Mouse (Mus musculus) yolk sac, embryonic 10.5 days (tissue): ENCODE results near the gene Lamc1.
A peak's percentile ranks its signal among the peaks of the same experiment; 100 is the strongest.

Experiments
- DNase-seq: peaks from one replicate; pipeline ENCODE4 v3.0.0-alpha.2; 2017; ENCODE audit warnings: low spot score

The Lamc1 gene

DNA sequence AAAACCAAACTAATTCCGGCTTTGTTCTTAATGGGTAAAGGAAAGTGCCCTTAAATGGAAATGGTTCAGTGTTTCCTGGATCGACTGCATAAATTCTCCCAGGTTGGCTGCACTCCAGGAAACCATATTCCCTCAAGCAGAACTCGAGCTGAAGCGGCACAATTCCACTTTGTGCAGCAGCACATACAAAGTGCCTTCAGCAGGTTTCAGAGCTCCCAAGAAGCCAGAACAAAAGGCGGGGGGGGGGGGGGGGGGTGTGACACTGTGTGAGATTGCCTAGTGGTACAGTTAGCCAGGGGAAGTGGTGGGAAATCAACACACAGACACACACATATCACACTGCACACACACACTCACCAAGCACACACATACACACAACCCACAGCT lies 140.7 kb downstream of the Lamc1 start:
- no peak for DNase-seq

DNA sequence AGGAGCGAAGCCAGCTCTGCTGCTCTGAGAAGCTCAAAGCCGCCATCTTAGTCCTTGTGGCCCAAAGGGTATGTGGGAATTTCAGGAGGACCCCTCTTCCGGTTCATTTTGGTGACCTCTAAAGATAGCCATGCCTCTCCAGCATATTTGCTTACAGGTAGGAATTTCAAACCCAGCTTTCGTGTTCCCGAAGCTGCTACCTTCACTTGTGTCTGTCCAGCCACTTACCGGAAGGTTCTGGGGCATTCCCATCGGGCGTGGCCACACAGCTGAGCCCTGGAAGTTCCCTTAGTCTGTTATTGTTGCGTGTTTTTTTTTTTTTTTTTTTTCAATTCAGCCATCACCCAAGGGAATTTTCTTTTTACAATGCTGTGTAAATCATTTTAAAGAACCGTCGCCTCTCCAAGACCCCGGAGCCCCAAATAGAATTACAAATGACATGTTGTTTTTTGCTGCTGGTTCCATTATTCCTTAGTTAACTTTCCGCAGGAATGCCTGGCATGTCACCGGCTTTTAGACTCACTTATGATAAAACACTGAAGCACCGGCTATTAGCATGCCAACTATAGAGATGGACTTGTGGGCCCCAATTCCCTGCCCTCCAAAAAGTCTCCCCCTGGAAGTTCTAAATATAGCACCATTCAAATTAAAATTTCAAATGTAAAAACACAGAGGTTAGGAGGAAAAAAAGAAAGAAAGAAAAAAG lies 141.2 kb downstream of the Lamc1 start:
- no peak for DNase-seq

DNA sequence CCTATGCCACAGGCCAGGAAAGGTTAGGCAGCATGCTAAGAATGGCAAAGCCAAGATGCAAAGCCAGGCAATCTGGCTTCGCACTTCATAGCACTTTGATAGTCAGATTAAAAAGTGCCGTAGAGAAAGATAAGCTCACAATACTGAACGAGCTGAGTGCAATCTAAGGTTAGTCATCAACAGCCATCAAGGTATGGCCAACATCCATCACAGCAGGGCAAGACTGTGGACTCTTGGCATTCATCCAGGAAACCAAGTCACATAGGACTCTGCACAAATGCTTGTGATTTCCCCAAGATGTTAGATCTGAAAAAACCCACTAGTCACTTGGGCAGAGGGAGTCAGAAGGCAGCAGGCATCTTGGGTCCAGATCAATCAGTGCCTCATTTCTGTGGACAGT lies 144.5 kb downstream of the Lamc1 start:
- no peak for DNase-seq

DNA sequence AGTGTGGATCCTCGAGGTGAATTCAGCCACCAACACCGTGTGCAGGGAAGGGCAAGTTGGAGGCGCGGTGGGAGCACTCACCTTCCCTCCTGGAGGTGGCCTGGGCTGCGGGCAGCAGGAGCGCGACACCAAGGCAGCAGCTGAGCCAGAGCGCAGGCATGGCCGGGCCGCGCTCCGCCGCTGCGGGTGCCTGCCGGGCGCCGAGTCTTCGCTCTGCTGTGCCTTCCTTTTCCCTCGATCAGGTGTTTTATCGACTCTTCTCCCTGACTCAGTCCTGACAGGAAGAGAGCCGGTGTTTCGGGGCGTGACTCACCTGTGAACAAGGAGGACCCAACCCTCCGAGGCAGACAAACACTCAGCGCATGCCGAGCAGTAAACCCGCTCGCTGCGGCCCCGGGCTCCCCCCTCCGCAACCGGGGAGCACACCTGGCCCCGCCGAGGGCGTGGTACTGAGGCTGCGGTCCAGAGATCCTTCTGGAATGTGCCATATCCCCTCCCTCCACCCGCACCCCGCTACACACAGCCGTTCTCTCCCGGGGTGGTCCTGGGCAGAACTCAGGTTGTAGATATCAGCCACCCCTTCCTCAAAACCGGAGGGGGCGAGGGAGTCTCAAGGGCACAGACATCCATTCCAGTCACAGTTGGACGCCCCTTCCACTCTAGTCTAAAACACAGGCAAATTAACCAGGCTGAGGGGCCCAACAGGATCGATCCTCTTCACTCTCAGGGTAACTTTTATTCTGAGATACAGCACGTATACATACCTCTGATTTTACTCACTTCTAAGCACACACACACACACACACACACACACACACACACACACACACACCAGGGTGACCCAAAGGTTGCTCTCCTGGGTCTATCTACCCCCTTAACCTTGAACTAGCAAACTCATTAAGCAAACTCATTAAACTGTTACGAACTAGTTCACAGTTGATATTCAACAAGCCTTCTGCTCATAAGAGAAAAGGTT lies 146.5 kb downstream of the Lamc1 start, which contains the start of gene Lamc2:
Gene Lamc2 (minus strand): TSS at position 620 of the 976 bp plus-strand sequence.
- peak; percentile 45 for DNase-seq

DNA sequence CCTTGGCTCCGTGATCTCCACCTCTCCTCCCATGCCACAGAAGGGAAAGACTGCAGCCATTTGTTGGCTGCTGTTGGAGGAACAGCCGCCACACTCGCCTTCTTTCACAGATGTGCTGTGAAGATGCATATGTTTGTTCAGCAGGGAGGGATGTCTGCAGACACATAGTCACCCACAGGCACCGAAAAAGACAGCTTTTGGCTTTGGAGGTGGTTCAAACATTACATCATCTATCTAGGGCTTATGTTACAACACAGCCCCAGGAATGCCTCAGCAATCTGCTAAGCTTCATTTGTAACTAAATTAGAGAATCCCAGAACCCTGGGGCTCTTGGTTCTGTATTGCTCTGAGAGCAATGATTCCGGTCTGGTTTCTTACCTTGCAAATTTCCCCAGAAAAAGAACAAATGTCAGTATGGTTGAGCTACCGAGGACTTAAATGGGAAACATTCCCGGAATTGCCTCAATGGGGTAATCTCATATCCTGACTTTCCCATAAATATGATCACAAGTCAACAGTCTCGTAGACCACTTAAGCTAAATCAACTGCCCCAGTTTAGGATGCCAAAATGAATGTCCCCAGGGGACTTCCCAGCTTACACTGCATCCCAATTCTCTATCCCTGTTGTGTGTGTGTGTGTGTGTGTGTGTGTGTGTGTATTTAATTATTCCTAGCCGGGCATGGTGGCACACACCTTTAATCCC lies 151.8 kb downstream of the Lamc1 start:
- DNase-seq, result no peak

DNA sequence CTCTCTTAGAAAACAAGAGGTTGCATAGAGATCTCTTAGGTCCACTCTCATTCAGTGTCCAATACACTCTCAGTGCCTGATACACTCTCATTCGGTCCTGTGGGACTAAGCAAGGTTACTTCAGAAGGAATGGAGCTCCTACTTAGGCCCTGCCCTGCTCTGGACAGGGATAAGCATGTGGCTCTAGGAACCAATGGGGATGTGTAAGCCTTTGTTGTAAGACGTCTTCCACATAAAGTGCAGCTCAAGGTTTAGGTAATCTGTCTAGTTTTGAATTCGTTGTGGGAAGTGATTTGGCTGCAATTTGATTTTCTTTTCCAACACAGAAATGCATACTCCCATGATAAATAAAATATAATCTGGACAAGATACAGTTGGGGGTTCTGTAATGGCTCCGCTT lies 152.4 kb downstream of the Lamc1 start:
- no peak for DNase-seq

DNA sequence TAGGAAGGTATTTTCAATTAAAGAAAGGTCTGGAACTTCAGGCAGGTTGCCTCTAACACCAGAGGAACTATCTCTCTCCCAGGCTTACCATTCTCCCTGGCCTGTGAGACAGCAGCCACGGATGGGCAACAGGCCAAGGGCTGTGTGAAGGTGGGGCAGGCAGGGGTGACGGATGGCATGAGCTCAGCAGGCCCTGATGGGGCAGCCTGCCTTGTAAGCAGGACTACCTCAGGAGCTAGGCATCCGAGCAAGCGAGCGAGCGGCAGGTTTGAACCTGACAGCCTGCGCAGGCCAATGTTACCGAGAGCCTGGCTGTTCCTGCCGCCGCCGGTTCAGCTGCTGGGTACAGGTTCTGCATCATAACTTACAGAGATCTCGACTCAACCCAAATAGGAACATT lies 157.8 kb downstream of the Lamc1 start:
- DNase-seq, result no peak

DNA sequence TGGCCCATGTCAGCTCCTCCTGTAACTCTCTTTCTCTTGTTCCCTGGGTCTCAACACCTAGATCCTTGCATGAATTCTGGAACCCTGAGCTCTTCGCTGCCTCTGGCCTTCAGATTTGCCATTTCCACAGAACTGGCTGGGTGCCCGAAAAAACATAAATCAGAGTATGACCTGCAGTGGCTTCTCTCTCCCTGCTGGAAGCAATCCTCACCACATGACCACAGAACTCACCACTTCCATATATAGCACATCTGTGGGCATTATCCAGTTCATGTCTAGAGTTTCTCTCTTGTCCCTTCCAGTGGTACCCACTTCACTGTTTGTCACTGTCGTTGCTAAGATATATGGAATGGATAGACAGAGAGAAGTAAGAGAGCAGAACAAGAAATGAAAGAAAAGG lies 159.3 kb downstream of the Lamc1 start:
- DNase-seq, result no peak

DNA sequence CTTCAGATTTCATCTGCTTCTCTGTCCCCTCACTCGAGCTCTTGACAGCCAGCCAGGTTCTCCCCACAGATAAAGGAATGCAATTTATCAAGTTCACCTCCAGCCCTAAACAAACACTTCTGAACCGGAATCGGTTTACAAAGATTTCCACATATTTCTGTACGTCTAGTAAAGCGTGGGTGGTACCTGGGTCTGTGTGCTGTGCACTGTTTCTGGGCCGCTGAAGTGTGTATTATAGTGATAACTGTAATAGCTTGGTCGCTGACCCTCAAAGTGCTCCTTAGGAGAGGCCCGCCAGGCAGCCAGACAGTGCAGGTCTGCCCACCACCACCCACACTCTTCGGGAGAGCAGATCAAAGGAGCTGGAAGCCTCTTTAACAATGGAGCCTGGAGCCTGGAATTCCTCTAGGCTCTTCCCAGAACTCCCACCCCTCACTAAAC lies 160.3 kb downstream of the Lamc1 start:
- DNase-seq, result peak; percentile 28

DNA sequence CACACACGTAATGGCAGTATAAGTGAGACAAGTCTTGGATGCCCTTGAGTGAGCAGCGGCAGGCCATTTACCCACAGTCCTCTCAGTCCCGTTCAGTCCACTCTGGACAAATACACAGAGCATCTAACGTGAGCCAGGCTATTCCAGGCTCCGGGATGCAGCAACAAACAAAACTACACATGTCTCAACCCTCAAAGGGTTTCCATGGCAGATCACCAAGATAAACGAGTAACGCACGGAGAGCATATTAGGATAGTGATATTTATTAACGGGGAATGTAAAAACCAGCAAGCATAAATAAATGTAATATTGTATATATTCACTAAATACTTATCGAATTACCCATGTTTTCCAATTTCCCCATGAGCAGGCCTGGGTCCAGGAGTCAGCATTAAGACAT lies 161.6 kb downstream of the Lamc1 start:
- no peak for DNase-seq
